Mouse (Mus musculus): ENCODE data around the gene Gli2.

GRCm38 (mm10) chr1:119048547-119048946 is 4.9 kb downstream of the Gli2 start:
- TF ChIP-seq CTCF (IDR thresholded peaks at IDR 0.05; ENCODE audit: insufficient read depth, low read length) = no peak
- no peak for TF ChIP-seq POLR2A (IDR thresholded peaks at IDR 0.05; ENCODE audit: borderline replicate concordance, extremely low read depth, low read depth, low read length)
